Mouse (Mus musculus) G1E (cell line): ENCODE measurements around the gene Prom2.

Experiments
- CTCF ChIP-seq: IDR thresholded peaks from 2 replicates; pipeline ENCODE4 v1.5.1; 2012; ENCODE audit warnings: low read depth, low read length, inconsistent platforms, mixed read lengths
- GATA1 ChIP-seq: IDR thresholded peaks from 2 replicates; pipeline ENCODE4 v1.6.1; 2012; ENCODE audit warnings: borderline replicate concordance, low read length, inconsistent platforms, mixed read lengths
- POLR2AphosphoS5 ChIP-seq: IDR thresholded peaks from 2 replicates; pipeline ENCODE4 v1.6.1; 2012; ENCODE audit warnings: low read depth, low read length, inconsistent platforms; ENCODE audit not compliant: insufficient replicate concordance

GRCm38 (mm10) chr2:127530418-127530817, 10.8 kb downstream of the Prom2 start:
- TF ChIP-seq GATA1 (no peak), CTCF (no peak), POLR2AphosphoS5 (no peak)
